Comparison of ENCODE assay signal across 7 mouse cellular contexts in the genomic region with DNA sequence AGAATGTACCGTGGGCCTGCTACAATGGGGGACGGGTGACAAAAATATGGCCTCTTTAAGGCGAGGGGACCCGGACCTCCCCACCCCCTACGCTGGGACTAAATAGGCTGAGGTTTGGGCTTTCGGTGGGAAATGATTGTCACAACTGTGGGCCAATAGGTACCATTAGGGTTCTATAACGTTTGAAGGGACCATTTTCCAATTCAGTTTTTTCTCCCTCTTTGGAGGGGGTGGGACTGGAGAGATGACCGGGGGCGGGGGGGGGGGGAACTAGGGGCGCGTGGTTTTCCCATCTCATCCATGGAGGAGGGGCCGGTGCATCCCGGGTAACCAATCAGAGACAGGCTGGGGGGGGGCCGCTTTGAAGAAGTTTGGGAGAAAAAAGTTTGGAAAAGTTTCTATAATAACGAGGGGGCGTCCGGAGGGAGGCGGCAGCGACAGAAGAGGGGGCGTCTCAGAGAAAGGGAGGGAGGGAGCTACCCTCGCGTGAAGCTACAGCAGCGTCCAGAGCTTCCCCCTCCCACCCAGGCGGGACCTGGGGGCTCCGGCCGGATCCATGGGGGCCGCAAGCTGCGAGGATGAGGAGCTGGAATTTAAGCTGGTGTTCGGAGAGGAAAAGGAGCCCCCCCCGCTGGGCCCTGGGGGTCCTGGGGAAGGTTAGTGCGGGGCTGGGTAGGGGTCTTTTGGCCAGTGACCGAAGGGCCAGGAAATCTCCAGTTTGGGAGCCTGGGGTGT. TPM values are rescaled to one million over a fixed set of nuclear protein-coding genes. Genes with fewer than 3 reads are reported as not detected.
DNase-seq lines count a peak whose midpoint lies in the region; ATAC-seq and TF ChIP-seq lines count a peak whose summit lies in the region.

No protein-coding gene starts in this region.

- H3K9me3 ChIP-seq in lung, embryonic 14.5 days (ENCODE audit: low read depth, low read length): no peaks in the 10 kb centered on the region
- H3K9me3 ChIP-seq in stomach, embryonic 14.5 days (ENCODE audit: control insufficient read depth, low read depth, low read length): no peaks in the 10 kb centered on the region

- peaks cover 36% of the 10 kb centered on the region for H3K36me3 ChIP-seq in lung, embryonic 14.5 days (ENCODE audit: insufficient read depth)
- peaks cover 17% of the 10 kb centered on the region for H3K36me3 ChIP-seq in stomach, embryonic 14.5 days (ENCODE audit: control insufficient read depth, insufficient read depth, low read length)

- WGBS in lung, embryonic 14.5 days: under 1% methylated on average over 31 of the region's 32 CpGs
- 1% methylated on average over 29 of the region's 32 CpGs for WGBS in stomach, embryonic 14.5 days

- peak overlapping the region; percentile 98 for H3K27ac ChIP-seq in lung, embryonic 14.5 days (ENCODE audit: low read depth)
- H3K27ac ChIP-seq in stomach, embryonic 14.5 days (ENCODE audit: low read length): peak overlapping the region; percentile 99

- TF ChIP-seq CTCF in lung, embryonic 14.5 days (IDR thresholded peaks at IDR 0.05; ENCODE audit: low read depth): no peak

- H3K4me1 ChIP-seq in lung, embryonic 14.5 days (ENCODE audit: insufficient read depth): no peaks in the 10 kb centered on the region; the same call in 1 of the 2 replicates
- peaks cover 32% of the 10 kb centered on the region; the same call in 1 of the 2 replicates for H3K4me1 ChIP-seq in stomach, embryonic 14.5 days (ENCODE audit: control insufficient read depth, insufficient read depth, low read length)

- peak; percentile 19 for ATAC-seq in lung, embryonic 14.5 days (ENCODE audit: insufficient read depth)
- peak; percentile 15; the same call in 1 of the 2 replicates for ATAC-seq in stomach, embryonic 14.5 days (ENCODE audit: insufficient number of reproducible peaks, insufficient read depth, low FRiP score, low read depth)

- peak overlapping the region; percentile 92 for H3K4me2 ChIP-seq in lung, embryonic 14.5 days
- peak overlapping the region; percentile 65 for H3K4me2 ChIP-seq in stomach, embryonic 14.5 days (replicated peaks; ENCODE audit: low read depth, low read length)

- H3K27me3 ChIP-seq in lung, embryonic 14.5 days (ENCODE audit: insufficient read depth, low read length): no peaks in the 10 kb centered on the region
- H3K27me3 ChIP-seq in stomach, embryonic 14.5 days (ENCODE audit: control insufficient read depth, insufficient read depth, low read length): no peaks in the 10 kb centered on the region

- peak overlapping the region; percentile 81 for H3K9ac ChIP-seq in lung, embryonic 14.5 days
- H3K9ac ChIP-seq in stomach, embryonic 14.5 days (replicated peaks; ENCODE audit: low read depth, low read length): peak overlapping the region; percentile 87

- H3K4me3 ChIP-seq in lung, embryonic 14.5 days (ENCODE audit: low read depth, low read length): peak overlapping the region; percentile 75
- H3K4me3 ChIP-seq in stomach, embryonic 14.5 days (ENCODE audit: low read depth, low read length): peak overlapping the region; percentile 80

- DNase-seq in Muller cell, postnatal 12 days (ENCODE audit: inconsistent ontology term): peak; percentile 56
- peak; percentile 42 to 62 for DNase-seq in adrenal gland, postnatal 36 days
- peak; percentile 58 for DNase-seq in gastrocnemius, postnatal 10 days
- DNase-seq in hindlimb bud, embryonic 11.5 days (ENCODE audit: extremely low spot score, low read depth, low spot score): peak; percentile 63
- peak; percentile 85 for DNase-seq in lung, embryonic 14.5 days
- DNase-seq in right cerebral cortex, postnatal 36 days (ENCODE audit: low spot score in 2 of 2): no peak

RNA-seq across cellular contexts. Expression of a gene that starts 1.7 kb away (rescaled TPM):
- total RNA-seq in adrenal gland, postnatal 36 days (2021): 10 to 100 TPM; 19.2 to 26.0 TPM
- total RNA-seq in gastrocnemius, postnatal 10 days (2021): 10 to 100 TPM in 1 of 2 experiments, 1 to 10 TPM in 1; 9.3 to 14.8 TPM
- 58.8 and 66.1 TPM in 2 replicates for polyA plus RNA-seq in lung, embryonic 14.5 days (2014; fragmentation: Nextera tagmentation; extraction: Ambion mirVana)
- polyA plus RNA-seq in stomach, embryonic 14.5 days (2014; fragmentation: Nextera tagmentation; extraction: Ambion mirVana): 54.9 and 56.6 TPM in 2 replicates

RNA-seq across cellular contexts. Expression of a gene that starts 29.2 kb away (rescaled TPM):
- 10 to 100 TPM in 1 of 2 experiments, 1 to 10 TPM in 1; 9.4 to 10.7 TPM for total RNA-seq in adrenal gland, postnatal 36 days (2021)
- 10 to 100 TPM in 1 of 2 experiments, 1 to 10 TPM in 1; 9.3 to 15.3 TPM for total RNA-seq in gastrocnemius, postnatal 10 days (2021)
- 18.7 and 19.4 TPM in 2 replicates for polyA plus RNA-seq in lung, embryonic 14.5 days (2014; fragmentation: Nextera tagmentation; extraction: Ambion mirVana)
- polyA plus RNA-seq in stomach, embryonic 14.5 days (2014; fragmentation: Nextera tagmentation; extraction: Ambion mirVana): 14.2 and 17.2 TPM in 2 replicates

RNA-seq across cellular contexts. Expression of a gene that starts 36.0 kb away (rescaled TPM):
- 1 to 10 TPM; 4.5 to 5.3 TPM for total RNA-seq in adrenal gland, postnatal 36 days (2021)
- total RNA-seq in gastrocnemius, postnatal 10 days (2021): 1 to 10 TPM; 3.9 to 4.2 TPM
- polyA plus RNA-seq in lung, embryonic 14.5 days (2014; fragmentation: Nextera tagmentation; extraction: Ambion mirVana): 42.5 and 51.4 TPM in 2 replicates
- 25.3 and 32.3 TPM in 2 replicates for polyA plus RNA-seq in stomach, embryonic 14.5 days (2014; fragmentation: Nextera tagmentation; extraction: Ambion mirVana)

RNA-seq across cellular contexts. Expression of a gene that starts 40.8 kb away (rescaled TPM):
- 10 to 100 TPM in 1 of 2 experiments, 1 to 10 TPM in 1; 6.7 to 13.8 TPM for total RNA-seq in adrenal gland, postnatal 36 days (2021)
- total RNA-seq in gastrocnemius, postnatal 10 days (2021): 1 to 10 TPM; 5.9 to 9.4 TPM
- 11.6 and 14.1 TPM in 2 replicates for polyA plus RNA-seq in lung, embryonic 14.5 days (2014; fragmentation: Nextera tagmentation; extraction: Ambion mirVana)
- 4.3 and 5.8 TPM in 2 replicates for polyA plus RNA-seq in stomach, embryonic 14.5 days (2014; fragmentation: Nextera tagmentation; extraction: Ambion mirVana)

RNA-seq across cellular contexts. Expression of a gene that starts 58.9 kb away (rescaled TPM):
- total RNA-seq in adrenal gland, postnatal 36 days (2021): under 1 TPM; 0.66 to 0.79 TPM
- total RNA-seq in gastrocnemius, postnatal 10 days (2021): under 1 TPM; 0.16 to 0.61 TPM
- 0.31 and 0.64 TPM in 2 replicates for polyA plus RNA-seq in lung, embryonic 14.5 days (2014; fragmentation: Nextera tagmentation; extraction: Ambion mirVana)
- 0.42 and 0.88 TPM in 2 replicates for polyA plus RNA-seq in stomach, embryonic 14.5 days (2014; fragmentation: Nextera tagmentation; extraction: Ambion mirVana)

Comparison
In these comparisons a context has a peak if more than half of its experiments do, and no peak if none do; other contexts are left out.
1. DNase-seq: peak in Muller cell, postnatal 12 days (single experiment), adrenal gland, postnatal 36 days (2 of 2), gastrocnemius, postnatal 10 days (single experiment), hindlimb bud, embryonic 11.5 days (single experiment) and lung, embryonic 14.5 days (single experiment); none in right cerebral cortex, postnatal 36 days (0 of 2).